ENCODE assay signal across 9 mouse cellular contexts in the genomic region with DNA sequence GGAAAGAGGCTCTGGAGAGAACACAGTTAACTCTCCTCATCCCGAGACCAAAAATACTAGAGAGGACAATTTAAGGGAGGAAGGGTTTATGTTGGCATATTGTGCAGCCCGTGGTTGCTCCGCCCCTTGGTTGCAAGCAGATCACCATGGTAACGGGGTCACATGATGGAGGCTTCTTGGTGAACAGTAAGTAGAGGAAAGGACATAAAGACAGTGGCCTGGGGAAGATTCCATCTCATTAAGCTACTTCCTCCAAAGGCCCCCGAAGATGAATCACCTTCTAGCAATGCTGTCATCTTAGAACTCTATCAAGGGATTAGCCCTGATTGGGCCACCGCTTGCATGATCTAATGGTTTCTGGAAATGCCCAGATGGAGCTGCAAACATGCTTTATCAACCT. TPM values are rescaled to one million over a fixed set of nuclear protein-coding genes. Genes with fewer than 3 reads are reported as not detected.
DNase-seq lines count a peak whose midpoint lies in the region; ATAC-seq and TF ChIP-seq lines count a peak whose summit lies in the region.
"Had no signal": no experiment of that assay in that cellular context is flagged by ENCODE, and none has a peak within 500 bp of the region (broad histone marks: within the 10 kb centered on the region; RNA-seq: fewer than 3 reads in every experiment).

No protein-coding gene starts in this region.

- peak; percentile 31; the same call in 1 of the 2 replicates for ATAC-seq in liver, embryonic 15.5 days (ENCODE audit: insufficient read depth)

- no peaks in the 10 kb centered on the region for H3K9me3 ChIP-seq in liver, embryonic 15.5 days (replicated peaks)
- H3K9me3 ChIP-seq: megakaryocyte, embryonic 14.5 days had no signal

- 29% methylated on average over 6 of the region's 6 CpGs for WGBS in liver, embryonic 15.5 days (ENCODE audit: insufficient replicate concordance)

- peaks cover 10% of the 10 kb centered on the region; the same call in 1 of the 2 replicates for H3K4me1 ChIP-seq in liver, embryonic 15.5 days (replicated peaks)

- H3K36me3 ChIP-seq in liver, embryonic 15.5 days (replicated peaks), result no peaks in the 10 kb centered on the region

- no peak overlapping the region for H3K4me3 ChIP-seq in liver, embryonic 15.5 days (replicated peaks)
- H3K4me3 ChIP-seq in layer of hippocampus, adult 2 months, result no peak overlapping the region
- H3K4me3 ChIP-seq: megakaryocyte, embryonic 14.5 days had no signal

- DNase-seq in embryo, embryonic 10.5 days (ENCODE audit: low spot score), result peak; percentile 40
- DNase-seq in embryo, embryonic 9.5 days (ENCODE audit: extremely low spot score), result no peak
- peak; percentile 39 for DNase-seq in retina, postnatal 1 day
- no peak for DNase-seq in retina, embryonic 14.5 days (ENCODE audit: low spot score)
- DNase-seq in thymus, postnatal 4 days, result peak; percentile 69
- DNase-seq in layer of hippocampus, adult 2 months (ENCODE audit: low spot score in 2 of 2), result no peak
- DNase-seq in left cerebral cortex, adult 11 months (ENCODE audit: low spot score), result no peak

- no peaks in the 10 kb centered on the region for H3K27me3 ChIP-seq in liver, embryonic 15.5 days

- no peak overlapping the region for H3K9ac ChIP-seq in liver, embryonic 15.5 days

- no peak for TF ChIP-seq CTCF in layer of hippocampus, adult 2 months (conservative IDR thresholded peaks at IDR 0.05)

- 0 out of 2 replicates have a peak overlapping the region, but pooled peaks have one; percentile 3 for H3K4me2 ChIP-seq in liver, embryonic 15.5 days

- H3K27ac ChIP-seq in liver, embryonic 15.5 days (replicated peaks), result no peak overlapping the region
- H3K27ac ChIP-seq in layer of hippocampus, adult 2 months, result no peak overlapping the region

RNA-seq across cellular contexts. Expression of a gene that starts 35.1 kb away (rescaled TPM):
- polyA plus RNA-seq in liver, embryonic 15.5 days (2015; fragmentation: Nextera tagmentation; extraction: Ambion mirVana), result 24.3 and 30.7 TPM in 2 replicates
- total RNA-seq in layer of hippocampus, adult 2 months (2021), result 10 to 100 TPM; 22.4 to 26.5 TPM

Comparison
In these comparisons a context has a peak if more than half of its experiments do, and no peak if none do; other contexts are left out.
1. DNase-seq: peak in embryo, embryonic 10.5 days (single experiment), retina, postnatal 1 day (single experiment) and thymus, postnatal 4 days (single experiment); none in embryo, embryonic 9.5 days (single experiment), retina, embryonic 14.5 days (single experiment), layer of hippocampus, adult 2 months (0 of 2) and left cerebral cortex, adult 11 months (single experiment).